Mouse (Mus musculus): ENCODE measurements around the gene Olfr331.
A peak's percentile ranks its signal among the peaks of the same experiment; 100 is the strongest.
"Not testable (repeated sequence)": the region's sequence is repeated elsewhere in the genome, so short reads cannot be mapped to it uniquely, and the experiment has no call there.

Olfr331 gene

DNA sequence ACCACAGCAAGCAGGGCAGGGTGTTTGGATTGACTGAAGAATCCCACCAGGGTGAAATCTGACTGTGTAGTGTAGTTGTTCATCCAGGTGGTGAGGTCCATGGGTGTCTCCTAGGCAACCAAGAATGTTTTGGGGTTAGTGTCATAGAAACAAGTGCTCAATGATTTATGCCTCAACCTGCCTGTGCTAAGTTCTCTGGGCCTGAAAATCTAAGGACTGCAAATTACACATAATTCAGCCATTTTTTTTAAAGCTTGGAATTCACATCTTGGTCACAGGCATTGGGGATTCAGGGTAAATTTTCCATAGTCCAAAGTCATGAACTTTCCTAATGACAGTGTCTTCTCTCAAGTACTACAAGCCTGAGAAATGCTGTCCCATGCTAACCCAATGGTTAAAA, at the start of gene Olfr331:
TSS of gene Olfr331 (minus strand) at position 101 of the 400 bp plus-strand sequence.
- DNase-seq: not testable (repeated sequence)

DNA sequence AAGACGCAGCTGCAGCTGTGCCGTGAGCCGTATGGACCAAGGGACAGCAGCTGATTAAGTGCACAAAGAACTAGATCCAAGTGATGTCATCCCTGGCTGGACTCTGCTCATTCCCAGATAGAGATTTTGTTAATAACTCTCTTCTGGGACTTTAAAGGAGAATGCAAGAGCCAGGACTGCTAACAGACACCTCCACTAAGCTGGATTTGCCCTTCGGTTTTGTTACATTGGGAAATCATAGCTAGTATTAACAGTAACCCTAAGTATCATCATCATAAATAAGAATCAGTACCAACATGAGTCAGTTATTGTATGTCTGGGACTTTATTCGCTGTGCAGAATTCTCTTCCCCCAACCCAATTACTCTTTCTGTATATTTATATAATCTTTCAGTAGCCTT, 44.0 kb upstream of the Olfr331 start, which contains the start of gene Olfr329-ps:
TSS of gene Olfr329-ps (minus strand) at position 101 of the 400 bp plus-strand sequence.
- DNase-seq: no peak

DNA sequence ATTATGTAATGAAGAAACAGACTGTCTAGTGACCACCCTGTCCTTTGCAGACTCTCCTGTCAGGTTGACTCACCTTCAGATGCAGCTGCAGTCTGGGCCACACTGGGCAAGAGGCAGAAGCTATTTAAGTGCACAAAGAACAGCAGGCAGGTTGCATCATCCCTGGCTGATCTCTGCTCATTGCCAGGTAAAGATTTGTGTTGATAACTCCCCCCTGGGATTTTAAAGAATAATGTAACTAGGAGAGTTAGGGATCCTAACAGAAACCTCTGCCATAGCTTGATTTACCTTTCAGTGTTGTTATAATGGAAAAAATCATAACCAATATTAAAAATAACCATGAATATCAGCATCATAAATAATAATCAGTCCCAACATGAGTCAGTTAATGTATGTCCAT, 32.4 kb upstream of the Olfr331 start, which contains the start of gene Olfr330:
TSS of gene Olfr330 (minus strand) at position 101 of the 400 bp plus-strand sequence.
- DNase-seq: not testable (repeated sequence)

DNA sequence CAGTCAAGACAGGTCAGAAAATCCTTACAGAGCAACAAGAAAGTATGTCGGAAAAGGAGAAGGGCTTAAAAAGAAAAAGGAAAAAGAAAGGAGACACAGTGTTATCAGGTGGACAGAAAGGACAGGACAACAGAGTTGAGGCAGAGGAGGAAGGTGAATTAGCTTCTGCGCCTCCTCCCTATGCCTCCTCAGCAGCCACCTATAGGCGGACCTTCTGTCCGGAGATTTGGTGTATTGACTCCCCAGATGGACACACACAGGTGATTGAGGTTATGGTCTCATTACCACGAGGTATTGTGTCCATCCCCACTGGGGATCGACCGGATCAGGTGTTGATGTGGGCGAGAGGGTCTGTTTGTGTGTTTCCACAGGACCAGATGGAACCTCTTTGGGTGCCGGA, 17.4 kb upstream of the Olfr331 start:
- DNase-seq: peak; percentile 30

DNA sequence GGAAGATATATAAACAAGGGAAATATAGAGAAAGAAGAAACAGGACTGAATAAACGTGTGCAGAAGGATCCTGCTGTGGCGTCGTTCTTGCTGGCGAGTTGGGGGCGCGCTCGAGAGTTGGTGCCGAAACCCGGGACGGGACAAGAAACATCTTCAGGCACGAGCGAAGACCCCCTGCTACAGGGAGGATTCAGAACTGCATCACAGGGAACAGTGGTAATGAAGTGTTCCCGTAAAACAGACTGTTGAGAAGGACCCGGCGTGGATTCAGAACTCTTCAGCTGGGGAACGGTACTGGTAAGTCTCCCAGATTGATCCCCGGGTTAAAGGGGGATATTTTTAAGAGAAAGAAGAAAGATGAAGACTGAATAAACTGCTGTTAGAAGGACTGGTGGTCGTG, 16.5 kb upstream of the Olfr331 start:
- peak; percentile 51 for DNase-seq

DNA sequence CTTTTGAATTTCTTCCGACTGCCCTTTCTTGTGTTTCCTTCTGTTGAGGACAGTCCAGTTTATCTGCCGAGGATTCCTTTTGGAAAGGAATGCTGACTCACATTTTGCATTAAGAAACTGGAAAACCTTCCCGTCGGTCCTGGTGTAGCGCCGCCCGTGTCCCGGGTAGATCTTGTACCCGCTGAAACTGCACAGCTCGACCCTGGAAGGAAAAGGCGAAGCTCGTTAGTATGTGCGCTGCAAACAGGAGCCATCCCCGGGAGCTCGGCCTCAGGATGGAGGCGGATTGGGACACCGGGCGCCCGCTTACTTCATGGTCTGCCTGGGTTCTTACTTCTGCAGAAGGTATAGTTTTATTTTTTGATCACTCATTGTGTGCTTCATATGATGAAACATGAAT, 6.7 kb upstream of the Olfr331 start:
- not testable (repeated sequence) for DNase-seq

DNA sequence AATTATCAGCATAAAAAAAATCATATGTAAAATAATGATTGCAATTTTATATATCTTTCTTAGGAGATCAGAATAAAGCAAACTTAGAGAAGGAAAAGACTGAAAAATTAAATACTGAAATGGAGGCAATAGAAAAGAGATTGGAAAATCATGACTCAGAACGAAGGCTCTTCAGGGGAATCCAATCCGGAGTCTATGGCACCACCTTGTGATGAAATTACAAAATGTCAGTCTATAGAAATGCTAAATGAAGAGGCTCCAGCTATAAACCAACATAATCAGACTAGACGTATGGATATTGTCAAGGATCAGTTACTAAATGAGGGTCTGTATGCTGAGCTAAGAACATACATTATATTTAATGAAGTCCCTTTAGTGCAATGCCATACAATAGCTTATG, 3.1 kb downstream of the Olfr331 start:
- DNase-seq: no peak

DNA sequence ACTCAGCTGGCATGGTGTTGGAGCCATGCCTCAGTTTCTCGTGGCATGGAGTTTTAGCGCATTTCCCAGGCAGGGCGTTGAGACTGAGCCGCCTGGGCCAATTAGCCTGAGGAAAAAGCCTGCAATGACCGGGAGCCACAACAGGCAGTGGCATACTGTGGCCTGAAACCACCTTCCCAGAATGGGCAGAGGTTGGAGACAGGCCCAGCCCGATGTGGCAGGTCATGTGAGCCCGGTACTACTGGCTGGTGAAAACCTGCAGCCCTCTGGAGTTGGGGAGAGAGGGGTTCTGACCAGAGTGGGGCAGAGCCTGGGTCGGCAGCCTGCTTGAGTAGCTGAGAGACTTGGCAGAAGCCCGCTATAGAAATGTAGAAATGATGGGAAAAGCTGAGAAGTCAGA, 3.6 kb downstream of the Olfr331 start:
- DNase-seq: no peak

DNA sequence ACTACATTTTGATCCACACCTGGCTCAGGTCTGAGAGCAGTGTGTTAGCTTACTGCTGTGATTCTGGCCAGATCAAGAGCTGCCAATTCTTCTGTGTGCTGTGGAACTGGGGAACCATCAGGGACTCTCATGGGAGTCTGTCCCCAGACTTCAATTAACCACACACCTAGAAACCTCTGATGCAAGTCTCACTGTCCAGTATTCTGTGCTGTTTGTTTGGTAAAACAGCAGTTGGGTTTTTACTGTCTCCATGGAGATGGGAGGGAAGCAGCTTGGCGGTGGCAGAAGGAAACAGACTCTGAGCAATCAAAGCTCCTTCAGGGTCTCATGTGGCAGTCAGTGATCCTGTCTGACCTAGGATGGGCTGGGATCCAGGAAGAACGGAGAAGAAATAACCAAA, 9.9 kb downstream of the Olfr331 start, which contains the start of gene Olfr332:
TSS of gene Olfr332 (minus strand) at position 101 of the 400 bp plus-strand sequence.
- no peak for DNase-seq

DNA sequence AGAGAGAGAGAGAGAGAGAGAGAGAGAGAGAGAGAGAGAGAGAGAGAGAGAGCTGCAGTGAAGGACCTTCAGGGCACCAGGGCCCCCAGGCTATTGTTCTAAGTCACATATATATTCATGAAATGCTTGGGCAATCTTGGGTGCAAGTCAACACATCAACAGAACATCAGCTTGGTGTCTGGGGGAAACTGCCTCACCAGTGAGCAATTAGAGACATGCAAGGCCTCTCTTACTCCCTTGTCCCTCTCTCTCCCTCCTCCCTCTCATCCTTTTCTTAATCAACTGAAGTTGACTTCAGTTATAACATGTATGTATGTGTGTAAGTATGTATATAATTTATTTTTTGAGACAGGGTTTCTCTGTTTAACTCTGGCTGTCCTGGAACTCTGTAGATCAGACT, 40.2 kb downstream of the Olfr331 start, which contains the start of gene Olfr30:
TSS of gene Olfr30 (minus strand) at position 101 of the 400 bp plus-strand sequence.
- no peak for DNase-seq

DNA sequence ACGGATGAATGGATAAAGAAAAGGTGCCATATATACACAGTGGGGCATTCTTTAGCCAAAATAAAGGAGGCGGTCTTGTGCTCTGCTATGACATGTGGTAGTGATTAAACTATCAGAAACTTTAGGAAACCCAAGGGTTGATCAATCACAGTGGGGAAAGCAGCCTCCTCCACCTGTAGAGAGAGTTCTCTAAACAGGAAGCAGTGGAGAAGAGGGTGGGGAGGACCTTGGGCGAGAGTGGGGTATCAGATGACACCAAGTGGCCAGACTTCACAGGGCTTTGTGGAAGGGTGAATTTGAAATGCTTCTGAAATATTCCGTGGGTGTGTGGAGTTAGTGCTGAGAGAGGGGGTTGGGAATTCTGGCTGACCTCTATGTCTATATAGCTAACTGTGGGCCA, 48.8 kb downstream of the Olfr331 start:
- DNase-seq: no peak

DNA sequence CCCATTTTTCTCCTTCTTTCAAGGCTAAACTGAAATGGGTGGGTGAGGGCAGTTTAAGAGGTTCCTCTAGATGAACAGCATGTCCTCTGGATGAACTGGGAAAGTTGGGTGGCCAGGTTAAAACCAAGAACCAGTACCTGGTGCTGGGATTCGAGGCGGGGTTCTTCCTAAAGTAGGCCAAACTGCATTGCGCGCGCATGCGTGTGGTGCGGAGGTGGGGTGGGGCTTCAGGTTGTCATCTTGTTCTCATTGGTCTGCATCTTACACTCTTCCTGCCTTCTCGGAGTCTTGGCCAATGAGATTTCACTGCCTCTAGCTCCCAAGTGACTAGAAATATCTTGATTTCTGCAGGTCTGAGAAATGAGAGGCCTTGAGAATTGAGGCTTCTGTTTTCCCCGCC, 49.6 kb downstream of the Olfr331 start, which contains the start of gene Lypd9:
TSS of gene Lypd9 (minus strand) at position 165 of the 400 bp plus-strand sequence.
- no peak for DNase-seq

Measured in cerebellum, adult 9-10 months (tissue).